Mouse (Mus musculus) T-helper 2 cell (primary cell): Measurements from ENCODE around the gene Oaz1.

Source experiments
- in situ Hi-C: fragments of 300-600 bp; cut with MboI, MseI; formaldehyde crosslinking; loops from one replicate; pipeline ENCODE4 v1.15.1; 2025; ENCODE audit warnings: high pct_unique_total_duplicates

Gene Oaz1

DNA sequence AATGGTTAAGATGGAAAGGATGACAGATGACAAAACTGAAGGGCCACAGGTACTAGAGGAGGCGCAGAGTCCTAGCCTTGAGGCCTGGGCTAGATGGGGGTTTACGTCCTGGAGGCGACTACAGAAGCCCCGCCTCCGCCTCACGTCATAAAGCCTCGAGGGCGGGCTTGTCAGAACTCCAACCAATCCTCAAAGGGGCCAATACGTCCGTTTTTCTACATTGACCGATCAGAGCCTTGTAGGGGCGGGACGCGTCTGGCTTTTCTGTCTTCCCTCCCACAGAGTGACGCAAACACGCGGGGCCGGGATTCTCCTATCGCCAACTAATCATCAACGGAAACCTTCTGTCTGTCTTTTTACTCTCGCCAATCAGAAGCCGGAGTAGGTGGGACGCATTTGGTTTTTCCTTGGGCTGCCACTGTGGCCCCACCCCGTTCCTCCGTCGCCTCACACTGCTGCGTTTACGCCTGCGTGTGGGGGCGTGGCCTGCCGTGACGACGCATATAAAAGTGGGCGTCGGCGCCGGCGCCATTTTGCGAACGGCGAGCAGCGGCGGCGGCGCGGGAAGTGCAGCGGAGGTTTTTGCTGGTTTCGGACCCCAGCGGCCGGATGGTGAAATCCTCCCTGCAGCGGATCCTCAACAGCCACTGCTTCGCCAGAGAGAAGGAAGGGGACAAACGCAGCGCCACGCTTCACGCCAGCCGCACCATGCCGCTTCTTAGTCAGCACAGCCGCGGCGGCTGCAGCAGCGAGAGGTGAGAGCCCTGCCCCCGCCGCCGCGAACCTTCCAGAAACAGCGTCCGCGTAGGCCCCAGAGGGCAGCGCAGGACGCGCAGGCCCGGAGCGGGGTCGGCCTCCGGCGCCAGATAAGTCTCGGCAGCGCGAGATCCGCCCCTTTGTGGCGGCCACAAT lies at the start of gene Oaz1:
TSS of gene Oaz1 (plus strand) at position 506 of the 912 bp plus-strand sequence.
- in situ Hi-C loops = no loop called here

DNA sequence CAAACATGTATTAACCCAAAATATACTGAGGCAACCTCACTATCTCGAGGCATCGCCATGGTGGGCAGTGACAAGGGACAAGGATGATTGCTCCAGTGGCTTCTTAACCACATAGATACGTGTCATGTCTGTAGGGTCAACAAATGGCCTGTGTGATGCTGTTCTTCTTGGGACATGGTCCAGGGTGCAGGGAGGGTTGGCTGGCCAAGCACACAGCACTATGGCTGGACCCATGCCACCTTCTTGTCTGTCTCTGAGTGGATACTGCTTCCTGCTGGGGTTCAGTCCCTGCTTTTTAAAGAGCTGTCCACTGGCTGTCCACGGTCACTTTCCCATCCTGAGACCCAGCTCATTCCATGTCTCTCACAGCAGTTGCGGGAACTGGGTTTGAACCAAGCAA lies 49.3 kb upstream of the Oaz1 start:
- in situ Hi-C loops = loop anchor here (5.0 kb wide), 1 partner anchor 65 kb away; no protein-coding TSS in a partner anchor

DNA sequence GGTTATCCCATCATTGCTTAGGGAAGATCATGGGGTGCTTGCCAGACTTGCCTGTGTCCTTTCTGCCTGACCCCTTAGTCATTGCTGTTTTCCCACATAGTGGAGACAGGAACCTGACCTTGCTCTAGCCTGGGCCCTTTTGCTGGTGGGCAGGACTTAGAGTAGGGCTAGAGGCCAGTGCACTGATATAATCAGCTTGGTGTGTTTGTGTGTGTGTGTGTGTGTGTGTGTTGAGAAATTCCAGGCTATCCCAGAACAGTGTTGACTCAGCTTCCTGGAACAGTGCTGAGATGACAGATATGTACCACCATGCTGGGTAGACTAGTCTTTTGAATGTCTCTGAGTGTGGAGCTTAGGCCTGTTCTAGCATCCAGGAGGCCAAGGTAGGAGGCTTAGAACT lies 46.9 kb upstream of the Oaz1 start:
- in situ Hi-C loops = loop anchor here (5.0 kb wide), 1 partner anchor 67 kb away; no protein-coding TSS in a partner anchor

DNA sequence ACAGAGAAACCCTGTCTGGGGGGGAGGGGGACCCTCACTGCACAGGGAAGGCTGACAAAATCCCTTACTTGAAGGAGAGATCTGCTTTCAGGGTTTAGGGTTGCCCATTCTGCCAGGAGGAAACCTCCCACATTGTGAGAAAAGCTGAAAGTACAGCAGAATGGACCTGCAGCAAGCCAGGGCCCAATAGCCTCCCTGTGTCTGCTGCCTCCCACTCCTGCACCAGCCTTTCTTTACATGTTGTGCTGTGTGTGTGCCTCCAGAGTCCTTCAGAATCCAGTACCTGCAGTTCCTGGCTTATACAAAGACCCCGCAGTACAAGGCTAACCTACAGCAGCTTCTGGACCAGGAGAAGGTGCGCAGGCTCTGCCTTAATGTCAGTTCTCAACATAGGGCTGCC lies 42.2 kb upstream of the Oaz1 start:
- in situ Hi-C loops = no loop called here

DNA sequence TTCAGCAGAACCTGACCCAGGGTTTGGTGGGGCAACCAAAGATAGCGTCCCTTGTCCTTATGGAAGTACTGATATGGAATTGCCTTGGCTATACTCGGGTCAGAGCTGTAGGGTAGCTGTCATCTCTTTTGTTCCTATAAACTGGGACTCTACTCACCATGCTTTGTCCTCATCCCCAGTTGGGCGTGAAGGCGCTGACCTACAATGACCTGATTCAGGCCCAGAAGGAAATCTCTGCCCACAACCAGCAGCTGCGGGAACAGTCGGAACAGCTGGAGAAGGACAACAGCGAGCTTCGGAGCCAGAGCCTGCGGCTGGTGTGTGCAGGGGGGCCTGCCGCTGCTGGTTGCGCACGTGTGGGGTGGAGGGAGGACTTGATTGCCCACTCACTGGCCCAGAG lies 41.6 kb upstream of the Oaz1 start:
- in situ Hi-C loops = no loop called here

DNA sequence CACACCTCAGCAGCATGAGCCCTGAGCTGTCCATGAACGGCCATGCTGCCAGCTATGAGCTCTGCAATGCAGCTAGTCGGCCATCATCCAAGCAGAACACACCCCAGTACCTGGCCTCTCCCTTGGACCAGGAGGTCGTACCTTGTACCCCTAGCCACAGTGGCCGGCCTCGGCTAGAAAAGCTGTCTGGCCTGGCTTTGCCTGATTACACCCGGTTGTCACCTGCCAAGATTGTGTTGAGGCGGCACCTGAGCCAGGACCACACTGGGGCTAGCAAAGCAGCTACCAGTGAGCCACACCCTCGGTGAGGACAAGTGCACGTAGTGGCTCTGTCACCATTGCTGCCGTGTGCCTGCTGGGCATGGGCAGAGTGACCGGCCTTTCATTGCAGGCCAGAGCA lies 40.5 kb upstream of the Oaz1 start:
- in situ Hi-C loops = no loop called here

DNA sequence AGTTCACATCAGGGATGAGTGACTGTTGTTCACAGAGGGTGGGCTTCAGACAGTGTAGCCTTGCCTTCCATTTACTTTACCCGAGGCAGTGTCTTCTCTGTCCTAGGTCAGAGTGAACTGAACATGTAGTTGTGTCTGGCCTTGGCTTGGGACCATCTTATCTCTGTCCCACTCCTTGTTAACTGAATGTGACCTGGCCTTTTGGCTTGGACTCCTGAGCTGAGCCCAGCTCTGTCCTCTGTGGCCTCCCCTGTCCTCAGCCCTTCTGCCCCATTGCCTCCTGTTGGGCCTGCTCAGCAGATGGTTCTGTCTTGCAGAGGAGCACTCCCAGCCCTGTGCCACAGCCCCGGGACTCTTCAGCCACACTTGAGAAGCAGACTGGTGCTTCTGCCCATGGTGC lies 38.9 kb upstream of the Oaz1 start:
- in situ Hi-C loops = no loop called here

DNA sequence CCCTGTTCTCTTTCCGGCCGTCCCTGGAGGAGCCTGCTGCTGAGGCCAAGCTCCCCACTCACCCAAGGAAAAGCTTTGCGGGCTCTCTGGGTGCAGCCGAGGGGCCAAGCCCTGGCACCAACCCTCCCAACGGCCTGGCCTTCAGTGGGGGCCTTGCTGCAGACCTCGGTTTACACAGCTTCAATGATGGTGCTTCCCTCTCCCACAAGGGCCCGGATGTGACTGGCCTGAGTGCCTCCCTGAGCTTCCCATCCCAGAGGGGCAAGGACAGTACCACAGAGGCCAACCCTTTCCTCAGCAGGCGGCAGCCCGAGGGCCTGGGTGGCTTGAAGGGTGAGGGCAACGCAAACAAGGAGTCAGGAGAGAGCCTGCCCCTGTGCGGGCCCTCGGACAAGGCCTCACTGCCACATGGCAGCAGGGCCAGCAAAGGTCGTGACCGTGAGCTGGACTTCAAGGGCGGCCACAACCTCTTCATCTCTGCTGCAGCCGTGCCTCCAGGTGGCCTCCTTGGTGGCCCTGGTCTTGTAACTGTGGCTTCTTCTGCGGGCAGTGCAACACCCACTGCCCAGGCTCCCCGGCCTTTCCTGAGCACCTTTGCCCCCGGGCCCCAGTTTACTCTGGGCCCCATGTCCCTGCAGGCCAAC lies 35.6 kb upstream of the Oaz1 start:
- in situ Hi-C loops = no loop called here

DNA sequence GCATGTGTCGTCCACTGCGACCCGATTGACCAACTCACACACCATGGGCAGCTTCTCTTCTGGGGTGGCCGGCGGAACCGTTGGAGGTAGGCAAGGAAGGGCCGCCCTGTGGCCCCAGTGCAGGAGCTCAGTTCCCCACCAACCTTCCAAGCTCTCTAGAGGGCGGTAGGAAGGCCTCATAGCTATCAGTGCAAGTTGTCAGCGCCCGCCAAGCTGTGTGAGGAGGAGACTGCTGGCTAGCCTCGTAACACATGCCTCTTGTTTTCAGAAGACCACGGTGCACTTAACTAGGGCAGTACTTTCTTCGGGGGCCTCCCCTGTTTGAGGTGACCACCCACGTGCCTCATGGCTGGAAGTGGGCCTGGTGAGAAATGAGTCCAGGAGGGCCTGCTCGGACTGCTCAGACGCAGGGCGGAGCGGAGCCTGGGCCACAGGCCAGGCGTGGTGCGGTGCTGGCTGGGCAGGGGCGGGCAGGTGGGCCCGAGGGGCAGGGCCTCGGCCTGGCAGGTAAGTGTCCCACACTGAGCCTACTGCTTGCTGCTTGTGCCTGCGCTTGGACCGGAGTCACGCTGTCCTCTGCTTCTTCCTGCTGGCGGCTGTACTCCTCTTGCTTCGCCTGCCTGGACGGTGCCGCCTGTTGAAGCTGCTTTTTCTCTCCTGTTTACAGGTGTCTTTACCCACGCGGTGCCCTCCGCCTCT lies 34.8 kb upstream of the Oaz1 start:
- in situ Hi-C loops = no loop called here

DNA sequence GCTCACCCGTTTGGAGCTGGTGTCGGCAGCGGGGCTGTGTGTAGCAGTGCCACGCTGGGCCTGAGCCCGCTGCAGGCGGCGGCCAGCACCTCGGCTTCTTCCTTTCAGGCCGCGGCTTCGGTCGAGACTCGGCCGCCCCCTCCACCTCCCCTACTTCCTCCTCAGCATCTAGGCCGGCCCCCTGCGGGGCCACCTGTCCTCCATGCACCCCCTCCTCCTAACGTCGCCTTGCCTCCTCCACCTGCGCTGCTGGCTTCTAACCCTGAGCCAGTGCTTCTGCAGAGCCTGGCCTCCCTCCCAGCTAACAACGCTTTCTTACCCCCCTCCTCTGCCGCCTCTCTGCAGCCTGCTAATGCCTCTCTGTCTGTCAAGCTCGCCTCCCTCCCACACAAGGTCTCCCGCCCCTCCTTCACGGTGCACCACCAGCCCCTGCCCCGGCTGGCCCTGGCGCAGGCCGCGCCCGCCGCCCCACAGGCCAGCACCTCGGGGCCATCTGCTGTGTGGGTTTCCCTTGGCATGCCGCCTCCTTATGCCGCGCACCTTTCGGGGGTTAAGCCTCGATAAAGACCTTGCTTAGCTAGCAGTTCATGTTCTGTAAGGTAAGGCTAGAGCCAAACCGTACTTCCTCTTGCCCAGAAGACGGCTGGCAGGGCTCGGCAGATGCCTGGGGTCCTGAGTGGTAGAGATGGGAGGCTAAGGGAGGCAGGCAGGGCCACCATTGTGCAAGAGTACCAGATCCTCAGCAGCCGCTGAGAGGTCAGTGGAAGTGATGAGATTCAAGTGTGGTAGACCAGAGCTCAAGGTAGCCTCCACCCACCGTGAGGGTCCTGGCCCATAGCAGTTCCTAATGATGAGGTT lies 34.1 kb upstream of the Oaz1 start:
- in situ Hi-C loops = no loop called here

DNA sequence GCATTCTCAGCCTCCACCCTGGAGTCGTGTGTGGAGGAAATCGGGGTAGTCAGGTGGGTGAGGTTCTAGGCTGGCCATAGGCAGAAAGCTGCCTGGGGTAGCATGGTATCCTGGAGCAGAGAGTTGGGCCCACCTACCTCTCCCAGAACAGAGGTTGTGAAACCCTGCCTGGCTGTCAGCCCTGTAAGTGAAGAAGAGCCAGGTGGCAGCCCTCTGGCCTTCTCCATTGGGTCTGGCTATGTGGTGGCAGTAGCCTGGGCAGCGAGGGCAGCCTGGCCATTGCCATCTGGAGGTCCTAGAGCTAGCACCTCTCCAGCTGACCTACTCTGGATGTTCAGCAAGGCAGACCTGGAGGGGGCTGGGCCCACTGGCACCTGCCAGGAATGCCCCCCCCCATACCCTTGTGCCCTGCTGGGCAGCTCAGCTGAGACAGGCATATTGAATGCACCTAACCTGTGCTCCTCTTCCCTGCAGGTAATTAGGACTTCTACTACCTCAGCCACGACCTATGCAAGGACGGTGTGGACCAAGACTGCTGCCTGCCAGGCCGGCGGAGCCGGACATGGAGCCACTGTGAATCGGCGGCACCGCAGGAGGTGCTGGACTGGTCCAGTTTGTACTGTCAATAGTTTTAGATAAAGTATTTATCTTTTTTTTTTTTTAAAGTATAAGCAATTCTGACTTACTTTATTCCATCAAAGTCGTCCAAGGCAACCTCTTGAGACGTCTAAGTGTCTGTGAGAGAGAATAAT lies 33.2 kb upstream of the Oaz1 start:
- in situ Hi-C loops = no loop called here

DNA sequence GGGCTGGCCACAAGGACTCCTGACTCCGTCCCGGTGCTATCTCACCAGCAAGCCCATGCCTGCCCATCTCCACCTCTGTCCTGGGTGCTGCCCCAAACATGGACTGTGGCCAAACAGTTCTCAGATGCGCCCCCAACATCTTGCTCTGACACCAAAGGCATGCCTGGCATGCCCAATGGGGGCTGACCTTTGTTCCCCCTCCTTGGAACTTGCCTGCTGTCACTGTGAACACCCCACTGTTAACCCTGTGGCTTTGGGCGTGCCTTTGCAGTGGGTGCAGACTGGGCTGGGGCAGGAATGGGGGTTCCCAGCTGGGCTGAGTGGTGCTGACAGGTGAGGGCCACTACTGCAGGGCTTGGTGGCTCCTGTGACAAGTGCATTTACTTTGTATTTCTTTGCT lies 32.7 kb upstream of the Oaz1 start:
- in situ Hi-C loops = no loop called here

DNA sequence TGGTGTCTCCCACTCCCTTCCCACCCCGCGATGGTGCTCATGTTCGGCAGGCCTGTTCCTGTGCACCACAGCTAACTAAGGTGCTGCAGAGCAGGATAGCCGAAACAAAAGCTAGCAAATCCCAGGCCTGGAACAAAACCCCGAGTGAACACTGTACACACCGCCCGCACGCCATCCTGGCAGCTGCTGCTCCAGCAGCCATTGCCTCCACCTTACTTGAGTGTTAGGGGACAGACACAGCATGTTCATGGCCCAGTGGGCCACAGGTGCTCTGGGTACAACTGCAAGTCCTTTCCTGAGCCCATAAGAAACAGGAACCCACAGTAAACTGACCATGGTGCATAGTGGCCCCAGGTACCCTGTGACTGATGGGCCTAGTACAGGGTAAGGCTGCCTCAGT lies 31.7 kb upstream of the Oaz1 start:
- in situ Hi-C loops = loop anchor here (5.0 kb wide), 1 partner anchor 47 kb away; no protein-coding TSS in a partner anchor

DNA sequence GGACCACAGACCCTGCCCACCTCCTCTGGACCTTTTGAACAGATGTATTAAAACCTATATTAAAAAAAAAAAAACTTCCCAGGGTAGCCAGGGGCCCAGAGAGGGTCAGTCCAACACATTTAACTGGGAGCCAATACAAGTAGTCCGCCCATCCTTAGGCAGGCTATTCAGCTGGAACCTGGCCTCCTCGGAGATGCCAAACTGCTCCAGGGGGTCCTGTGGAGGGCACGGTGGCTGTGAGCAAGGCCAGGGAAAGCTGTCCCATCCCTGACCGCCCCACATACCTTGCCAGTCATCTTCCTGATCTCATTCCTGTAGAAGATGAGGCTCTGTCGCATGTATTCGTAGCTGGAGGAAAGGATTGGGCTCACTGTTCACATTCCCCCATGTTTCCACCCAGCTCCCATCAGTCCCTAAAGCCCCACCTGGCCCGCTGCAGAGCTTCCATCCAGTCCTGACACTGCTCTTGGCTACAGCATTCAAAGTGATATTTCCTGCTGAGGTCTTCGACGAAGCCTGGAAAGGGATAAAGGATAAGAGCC lies 30.1 kb upstream of the Oaz1 start:
- in situ Hi-C loops = loop anchor here (5.0 kb wide), 1 partner anchor 49 kb away; no protein-coding TSS in a partner anchor

DNA sequence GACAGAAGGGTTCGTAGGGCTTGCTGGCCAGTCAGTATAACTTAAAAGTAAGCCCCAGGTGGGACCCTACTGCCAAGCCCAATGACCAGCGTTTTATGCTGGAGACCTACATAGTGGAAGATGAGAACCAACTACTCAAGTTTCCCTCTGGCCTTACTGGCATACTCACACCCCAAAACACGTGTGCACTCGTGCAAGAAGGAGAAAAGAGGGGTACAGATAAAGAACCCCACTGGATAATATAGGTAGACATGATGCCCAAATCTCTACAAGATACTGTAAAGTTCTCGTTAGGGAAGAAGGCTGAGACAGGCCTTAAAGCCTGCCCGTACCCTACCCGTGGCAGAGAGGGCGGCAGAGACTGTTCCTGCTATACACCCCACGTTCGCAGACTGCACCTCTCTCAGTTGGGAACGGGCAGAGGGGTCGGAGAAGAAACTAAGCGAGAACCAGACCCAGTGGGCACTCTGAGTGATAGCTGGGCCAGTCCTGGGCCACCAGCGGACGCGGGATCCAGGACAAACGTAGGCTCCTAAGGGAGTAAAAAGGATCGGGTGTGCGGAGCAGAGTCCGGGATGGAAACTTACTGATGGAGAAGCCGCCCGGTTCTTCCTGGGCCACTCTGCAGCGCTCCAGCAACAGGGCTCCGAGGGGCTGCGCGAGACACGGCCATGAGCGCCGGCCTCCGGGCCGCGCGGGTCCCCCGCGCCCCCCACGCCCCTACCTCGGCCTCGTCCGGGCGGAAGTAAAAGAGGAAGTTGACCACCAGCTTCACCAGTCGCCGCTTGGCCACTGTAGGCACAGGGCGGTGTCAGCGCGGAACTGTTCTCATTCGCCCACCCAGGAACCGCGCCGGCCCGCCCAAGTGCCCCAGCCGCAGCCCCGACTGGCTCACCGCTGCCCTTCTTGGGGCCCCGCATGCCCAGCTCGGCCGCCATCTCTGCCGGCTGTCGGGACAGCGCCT lies 29.0 kb upstream of the Oaz1 start:
- in situ Hi-C loops = loop anchor here (5.0 kb wide), 1 partner anchor 50 kb away; no protein-coding TSS in a partner anchor

DNA sequence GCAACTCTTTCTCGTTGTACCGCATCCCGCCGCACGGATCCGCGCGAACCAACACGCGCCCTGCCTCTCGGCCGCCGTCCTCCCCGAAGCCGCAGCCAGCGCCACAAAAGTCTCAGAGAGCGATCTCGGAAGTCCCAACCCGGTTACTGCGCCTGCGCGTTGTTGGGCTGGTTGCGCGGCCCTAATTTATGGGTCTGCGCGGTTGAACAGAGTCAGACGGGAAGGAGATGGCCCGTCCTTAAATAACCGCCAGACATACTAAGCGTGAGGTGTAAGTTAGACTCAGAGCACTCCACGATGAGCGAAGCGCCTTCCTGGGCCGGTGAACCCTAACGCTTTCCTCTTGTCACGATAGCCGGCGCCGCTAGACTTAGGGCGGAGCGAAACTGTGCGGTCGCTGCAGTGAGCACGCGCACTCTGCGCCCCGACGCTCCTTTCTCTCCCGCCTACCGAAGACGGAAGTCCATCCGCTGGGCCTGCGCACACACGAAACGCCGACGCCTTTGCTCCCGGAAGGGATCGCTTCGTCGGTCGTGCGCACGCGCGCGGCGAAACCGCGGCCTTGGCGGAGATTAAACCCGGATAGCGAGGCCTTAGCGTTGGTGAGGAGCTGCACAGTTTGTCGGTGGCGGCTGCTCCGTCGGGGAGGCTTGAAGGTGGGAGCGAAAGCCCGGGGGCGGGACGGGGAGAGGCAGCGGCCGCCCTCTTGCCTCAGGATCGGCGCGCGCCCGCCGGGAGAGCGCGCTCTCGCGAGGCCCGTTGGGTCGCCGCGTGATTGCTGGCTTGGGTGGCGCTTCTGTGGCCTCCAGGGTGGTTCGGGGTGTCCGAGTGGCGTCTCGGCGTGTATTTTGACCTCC lies 28.1 kb upstream of the Oaz1 start, which contains the start of the genes Sf3a2 and Plekhj1:
TSS of gene Sf3a2 (plus strand) at position 49 of the 857 bp plus-strand sequence.
TSS of gene Plekhj1 (minus strand) at position 477 of the 857 bp plus-strand sequence.
- in situ Hi-C loops = loop anchor here (5.0 kb wide), 1 partner anchor 51 kb away; no protein-coding TSS in a partner anchor

DNA sequence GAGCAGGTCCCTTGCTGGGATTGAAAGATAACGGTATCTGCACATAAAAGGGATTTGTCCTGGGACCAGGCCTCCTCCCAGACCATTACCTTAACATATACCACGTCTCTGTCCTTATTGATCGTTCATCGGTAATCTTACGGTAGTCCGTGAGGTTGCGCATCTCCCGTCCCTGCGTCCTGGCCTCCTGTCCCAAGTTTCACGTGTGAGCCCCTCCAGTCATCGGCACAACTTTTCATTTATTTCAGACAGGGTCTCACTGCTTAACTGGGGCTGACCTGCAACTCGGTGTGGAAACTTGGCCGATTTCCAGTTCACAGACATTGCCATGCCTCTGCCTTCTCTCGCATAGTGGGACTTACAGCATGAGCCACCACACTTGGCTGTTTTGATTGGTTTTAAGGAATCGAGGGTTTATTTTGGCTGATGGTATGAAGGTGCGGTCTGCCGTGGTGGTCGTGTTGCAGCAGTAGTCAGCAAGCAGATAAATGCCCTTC lies 27.3 kb upstream of the Oaz1 start:
- in situ Hi-C loops = loop anchor here (5.0 kb wide), 1 partner anchor 52 kb away; no protein-coding TSS in a partner anchor
